Mouse (Mus musculus) midbrain, embryonic 11.5 days (tissue): ENCODE data around the gene Plch2. TPM values are rescaled to one million over a fixed set of nuclear protein-coding genes. Genes with fewer than 3 reads are reported as not detected.

Experiments
- ATAC-seq: fragments of 200-750 bp; cut with Nextera tagmentation; 2 replicates; pipeline ENCODE4 v1.8.0; 2017; ENCODE audit warnings: moderate TSS enrichment, moderate library complexity; ENCODE audit not compliant: low FRiP score
- DNase-seq: peaks from one replicate; pipeline ENCODE4 v3.0.0; 2015; ENCODE audit warnings: low spot score; ENCODE audit errors: missing footprints
- H3K27ac ChIP-seq: fragments of 300-500 bp; sonication (generic); 2 replicates; pipeline ENCODE4 v1.5.1; 2014; ENCODE audit warnings: low read depth, low read length
- H3K27me3 ChIP-seq: fragments of 300-500 bp; sonication (generic); 2 replicates; pipeline ENCODE4 v1.6.1; 2014; ENCODE audit warnings: mild to moderate bottlenecking, low read length, moderate library complexity, mixed read lengths; ENCODE audit not compliant: control insufficient read depth, insufficient read depth
- H3K36me3 ChIP-seq: fragments of 300-500 bp; sonication (generic); 2 replicates; pipeline ENCODE4 v1.6.1; 2014; ENCODE audit warnings: mild to moderate bottlenecking, low read length, moderate library complexity, mixed read lengths; ENCODE audit not compliant: control insufficient read depth, insufficient read depth
- H3K4me1 ChIP-seq: fragments of 300-500 bp; sonication (generic); 2 replicates; pipeline ENCODE4 v1.6.1; 2014; ENCODE audit warnings: low read length; ENCODE audit not compliant: control insufficient read depth, insufficient read depth
- H3K4me2 ChIP-seq: fragments of 300-500 bp; sonication (generic); 2 replicates; pipeline ENCODE4 v1.6.1; 2014; ENCODE audit warnings: mild to moderate bottlenecking, moderate library complexity
- H3K4me3 ChIP-seq: fragments of 300-500 bp; sonication (generic); 2 replicates; pipeline ENCODE4 v1.5.1; 2014; ENCODE audit warnings: low read depth, low read length
- H3K9ac ChIP-seq: fragments of 300-500 bp; sonication (generic); 2 replicates; pipeline ENCODE4 v1.6.1; 2014; ENCODE audit warnings: low read length
- H3K9me3 ChIP-seq: fragments of 300-500 bp; sonication (generic); 2 replicates; pipeline ENCODE4 v1.6.1; 2016; ENCODE audit warnings: low read length; ENCODE audit not compliant: control insufficient read depth
- WGBS: fragments of 180-500 bp; shearing (Covaris S2); extraction: QIAGEN DNeasy Blood & Tissue Kit; methylation state at CpG from one replicate; pipeline ENCODE4 v1.1.7; 2014; 5-methylcytosine and 5-hydroxymethylcytosine counted together
- polyA plus RNA-seq: library from polyadenylated mRNA; unstranded; fragments of >200 nt; fragmentation: Nextera tagmentation; extraction: Ambion mirVana; gene quantifications from 2 replicates; pipeline ENCODE4 v1.2.1, GENCODE M21; 2014

Gene Plch2
- polyA plus RNA-seq, 1 experiment from 2014 or later: 0.85 TPM

- Histone ChIP-seq H3K4me2 (peak overlapping the region; percentile 79), H3K36me3 (peaks cover 4% of the 10 kb centered on the region), H3K27ac (peak overlapping the region; percentile 98), H3K4me3 (peak overlapping the region; percentile 95), H3K9ac (peak overlapping the region; percentile 98), H3K9me3 (no peaks in the 10 kb centered on the region), H3K27me3 (peaks cover 2% of the 10 kb centered on the region; the same call in 1 of the 2 replicates), H3K4me1 (peaks cover 61% of the 10 kb centered on the region)
- ATAC-seq (peak; percentile 2; the same call in 1 of the 2 replicates), DNase-seq (peak; percentile 95)
- WGBS: 9% methylated on average over 11 of the region's 11 CpGs
Observed at GRCm38 (mm10) chr4:154963190-154963836, 93.3 kb downstream of the Plch2 start.

GRCm38 (mm10) chr4:154962683-154963082, 93.9 kb downstream of the Plch2 start:
- ATAC-seq: no peak
- 41% methylated on average over 7 of the region's 7 CpGs for WGBS

GRCm38 (mm10) chr4:154961911-154962310, 94.7 kb downstream of the Plch2 start:
- 5% methylated on average over 13 of the region's 13 CpGs for WGBS
- H3K27ac ChIP-seq: peak overlapping the region; percentile 98
- H3K4me1 ChIP-seq: peaks cover 74% of the 10 kb centered on the region
- peaks cover 4% of the 10 kb centered on the region for H3K36me3 ChIP-seq
- H3K27me3 ChIP-seq: peaks cover 4% of the 10 kb centered on the region; the same call in 1 of the 2 replicates
- no peaks in the 10 kb centered on the region for H3K9me3 ChIP-seq
- ATAC-seq (no peak), DNase-seq (peak; percentile 85)
- H3K4me2 ChIP-seq: peak overlapping the region; percentile 79
- H3K4me3 ChIP-seq: peak overlapping the region; percentile 95
- H3K9ac ChIP-seq: peak overlapping the region; percentile 98

More at GRCm38 (mm10) chr4:154962683-154963082, 93.9 kb downstream of the Plch2 start:
- DNase-seq: peak; percentile 89
- peak overlapping the region; percentile 95 for H3K4me3 ChIP-seq
- peaks cover 4% of the 10 kb centered on the region for H3K36me3 ChIP-seq
- no peaks in the 10 kb centered on the region for H3K9me3 ChIP-seq
- peak overlapping the region; percentile 98 for H3K27ac ChIP-seq
- peak overlapping the region; percentile 79 for H3K4me2 ChIP-seq
- H3K27me3 ChIP-seq: peaks cover 2% of the 10 kb centered on the region; the same call in 1 of the 2 replicates
- peaks cover 67% of the 10 kb centered on the region for H3K4me1 ChIP-seq
- H3K9ac ChIP-seq: peak overlapping the region; percentile 98

GRCm38 (mm10) chr4:154961226-154961738, 95.3 kb downstream of the Plch2 start:
- DNase-seq (peak; percentile 95), ATAC-seq (no peak)
- under 1% methylated on average over 45 of the region's 47 CpGs for WGBS
- Histone ChIP-seq H3K36me3 (peaks cover 4% of the 10 kb centered on the region), H3K27me3 (peaks cover 4% of the 10 kb centered on the region; the same call in 1 of the 2 replicates), H3K4me3 (peak overlapping the region; percentile 95), H3K27ac (peak overlapping the region; percentile 98), H3K4me1 (peaks cover 75% of the 10 kb centered on the region), H3K4me2 (peak overlapping the region; percentile 79), H3K9me3 (no peaks in the 10 kb centered on the region), H3K9ac (peak overlapping the region; percentile 98)

- H3K27me3 ChIP-seq: peaks cover 4% of the 10 kb centered on the region; the same call in 1 of the 2 replicates
- H3K4me1 ChIP-seq: peaks cover 72% of the 10 kb centered on the region
- H3K27ac ChIP-seq: peak within 1 kb of the TSS; percentile 98
Observed at GRCm38 (mm10) chr4:154960690-154961225, 95.8 kb downstream of the Plch2 start, which contains the start of gene Hes5. Hes5 (plus strand) TSS chr4:154960923.

GRCm38 (mm10) chr4:154960021-154960689, 96.4 kb downstream of the Plch2 start:
- DNase-seq (peak; percentile 96), ATAC-seq (no peak)
- Histone ChIP-seq H3K4me1 (peaks cover 65% of the 10 kb centered on the region), H3K4me3 (peak overlapping the region; percentile 95), H3K27me3 (peaks cover 4% of the 10 kb centered on the region; the same call in 1 of the 2 replicates), H3K9me3 (no peaks in the 10 kb centered on the region), H3K9ac (peak overlapping the region; percentile 98), H3K4me2 (peak overlapping the region; percentile 79), H3K36me3 (peaks cover 4% of the 10 kb centered on the region), H3K27ac (peak overlapping the region; percentile 98)
- 10% methylated on average over 20 of the region's 20 CpGs for WGBS

More at GRCm38 (mm10) chr4:154960690-154961225, 95.8 kb downstream of the Plch2 start, which contains the start of gene Hes5:
- peak within 1 kb of the TSS; percentile 98 for H3K9ac ChIP-seq
- peaks cover 4% of the 10 kb centered on the region for H3K36me3 ChIP-seq
- peak within 1 kb of the TSS; percentile 95 for H3K4me3 ChIP-seq
- DNase-seq: peak; percentile 98
- peak within 1 kb of the TSS; percentile 79 for H3K4me2 ChIP-seq
- ATAC-seq: peak; percentile 79
- H3K9me3 ChIP-seq: no peaks in the 10 kb centered on the region
- WGBS: 1% methylated on average over 52 of the region's 65 CpGs

GRCm38 (mm10) chr4:154958621-154959020, 98.0 kb downstream of the Plch2 start:
- peak overlapping the region; percentile 15 for H3K4me3 ChIP-seq
- peaks cover 74% of the 10 kb centered on the region for H3K4me1 ChIP-seq
- peak; percentile 12 for ATAC-seq
- peak overlapping the region; percentile 38 for H3K9ac ChIP-seq
- H3K27ac ChIP-seq: peak overlapping the region; percentile 85
- peaks cover 9% of the 10 kb centered on the region; the same call in 1 of the 2 replicates for H3K27me3 ChIP-seq
- WGBS: 4% methylated on average over 8 of the region's 8 CpGs
- H3K4me2 ChIP-seq: peak overlapping the region; percentile 79
- peaks cover 4% of the 10 kb centered on the region for H3K36me3 ChIP-seq
- no peaks in the 10 kb centered on the region for H3K9me3 ChIP-seq
- peak; percentile 96 for DNase-seq

- Histone ChIP-seq H3K9ac (peak overlapping the region; percentile 38; the same call in 1 of the 2 replicates), H3K27ac (peak overlapping the region; percentile 85), H3K27me3 (peaks cover 9% of the 10 kb centered on the region; the same call in 1 of the 2 replicates), H3K4me3 (peak overlapping the region; percentile 15), H3K4me2 (peak overlapping the region; percentile 79), H3K9me3 (no peaks in the 10 kb centered on the region), H3K4me1 (peaks cover 74% of the 10 kb centered on the region), H3K36me3 (peaks cover 4% of the 10 kb centered on the region)
- ATAC-seq (peak; percentile 74), DNase-seq (peak; percentile 98)
- WGBS: under 1% methylated on average over 15 of the region's 15 CpGs
Observed at GRCm38 (mm10) chr4:154958171-154958570, 98.4 kb downstream of the Plch2 start.
